In the genomic region with DNA sequence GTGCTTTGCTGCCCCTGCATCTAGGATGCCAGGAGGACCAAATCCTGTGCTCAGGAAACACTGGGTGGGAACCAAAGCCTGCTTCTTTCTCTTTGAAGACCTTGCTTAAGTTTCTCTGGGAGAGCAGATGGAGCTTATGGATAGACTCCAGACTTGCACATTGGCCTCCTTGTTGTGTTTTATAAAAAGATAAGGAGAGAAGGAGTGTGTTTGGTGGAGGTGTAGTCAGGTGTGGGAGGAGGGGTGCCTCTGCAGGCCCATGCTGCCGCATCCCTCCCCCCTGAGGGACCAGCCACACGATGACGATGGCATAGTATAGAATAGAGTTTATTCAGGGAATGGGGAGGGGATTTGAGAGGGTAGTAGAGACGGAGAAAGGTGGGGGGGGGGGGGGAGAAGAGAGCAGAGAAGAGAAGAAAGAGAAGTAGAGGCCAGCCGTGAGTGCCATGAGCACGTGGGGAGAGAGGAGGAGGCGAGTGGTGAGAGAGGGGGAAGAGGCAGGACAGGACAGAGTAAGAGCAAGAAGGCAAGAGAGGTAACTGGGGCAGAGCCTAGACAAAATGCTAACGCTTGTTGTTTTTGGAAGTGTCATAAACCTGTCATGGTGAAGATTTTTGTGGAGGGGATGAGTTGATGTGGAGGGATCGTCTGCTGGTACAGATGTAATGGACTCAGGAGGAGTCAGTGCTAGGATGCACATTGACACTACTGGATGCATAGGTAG, we compare ENCODE assay signal across 9 mouse cellular contexts. TPM values are rescaled to one million over a fixed set of nuclear protein-coding genes. Genes with fewer than 3 reads are reported as not detected.
DNase-seq lines count a peak whose midpoint lies in the region; ATAC-seq and TF ChIP-seq lines count a peak whose summit lies in the region.
"Had no signal": no experiment of that assay in that cellular context is flagged by ENCODE, and none has a peak within 500 bp of the region (broad histone marks: within the 10 kb centered on the region; RNA-seq: fewer than 3 reads in every experiment).

No protein-coding gene starts in this region.

- H3K27ac ChIP-seq in testis, adult 2 months (ENCODE audit: control insufficient read depth, insufficient read depth, low read depth, low read length), result no peak overlapping the region
- no peak overlapping the region for H3K27ac ChIP-seq in liver, embryonic 12.5 days

- WGBS in liver, embryonic 12.5 days (ENCODE audit: insufficient replicate concordance), result 62% methylated on average over 9 of the region's 9 CpGs

- H3K4me3 ChIP-seq in testis, adult 2 months (ENCODE audit: control insufficient read depth, low read depth, low read length), result peak overlapping the region; percentile 95
- peak overlapping the region; percentile 82 for H3K4me3 ChIP-seq in liver, embryonic 12.5 days

- peak overlapping the region; percentile 86 for H3K9ac ChIP-seq in liver, embryonic 12.5 days

- no peak for TF ChIP-seq CTCF in testis, adult 2 months (IDR thresholded peaks at IDR 0.05; ENCODE audit: control insufficient read depth, insufficient read depth, insufficient replicate concordance, low read depth, low read length)

- peaks cover 2% of the 10 kb centered on the region; the same call in 1 of the 2 replicates for H3K36me3 ChIP-seq in testis, adult 2 months (ENCODE audit: control insufficient read depth, insufficient read depth, low read length)
- H3K36me3 ChIP-seq in liver, embryonic 12.5 days, result peaks cover 57% of the 10 kb centered on the region

- ATAC-seq in liver, embryonic 12.5 days, result no peak

- H3K27me3 ChIP-seq in testis, adult 2 months (ENCODE audit: control insufficient read depth, insufficient read depth, low read length), result no peaks in the 10 kb centered on the region
- no peaks in the 10 kb centered on the region for H3K27me3 ChIP-seq in liver, embryonic 12.5 days (replicated peaks)

- peak overlapping the region; percentile 91 for H3K4me2 ChIP-seq in liver, embryonic 12.5 days

- no peaks in the 10 kb centered on the region; the same call in none of the 2 replicates for H3K4me1 ChIP-seq in testis, adult 2 months (ENCODE audit: control insufficient read depth, insufficient read depth, low read length)
- H3K4me1 ChIP-seq in liver, embryonic 12.5 days, result peaks cover 40% of the 10 kb centered on the region

- no peaks in the 10 kb centered on the region for H3K9me3 ChIP-seq in liver, embryonic 12.5 days (replicated peaks)

- peak; percentile 57 for DNase-seq in cerebellum, adult 9-11 months
- no peak for DNase-seq in cerebellum, adult 8-10 months
- DNase-seq in testis, postnatal 10 days (ENCODE audit: low spot score), result no peak
- DNase-seq in right cerebral cortex, postnatal 4 days, result no peak
- DNase-seq in layer of hippocampus, postnatal 10 days (ENCODE audit: low spot score in 2 of 2), result no peak
- no peak for DNase-seq in thymus, postnatal 4 days
- DNase-seq: lung, postnatal 14 days had no signal

- TF ChIP-seq POLR2A in testis, adult 2 months (IDR thresholded peaks at IDR 0.05; ENCODE audit: control insufficient read depth, low read depth, low read length), result no peak

RNA-seq across cellular contexts. Expression of gene Trim39, which starts 0.8 kb away (rescaled TPM):
- polyA plus RNA-seq in testis, adult 2 months (2012; rRNA removed), result 44.3 and 45.4 TPM in 2 replicates
- 10.1 and 11.0 TPM in 2 replicates for polyA plus RNA-seq in liver, embryonic 12.5 days (2016; fragmentation: Nextera tagmentation; extraction: Ambion mirVana)
- total RNA-seq in layer of hippocampus, postnatal 10 days (2021), result 10 to 100 TPM; 21.1 to 23.9 TPM

RNA-seq across cellular contexts. Expression of gene H2-M10.2, which starts 13.5 kb away (rescaled TPM):
- 0.12 TPM in 1 of 2 replicates, not detected in the other for polyA plus RNA-seq in testis, adult 2 months (2012; rRNA removed)
- not detected in 2 replicates for polyA plus RNA-seq in liver, embryonic 12.5 days (2016; fragmentation: Nextera tagmentation; extraction: Ambion mirVana)
- total RNA-seq in layer of hippocampus, postnatal 10 days (2021), result not detected

RNA-seq across cellular contexts. Expression of gene Rpp21, which starts 14.9 kb away (rescaled TPM):
- polyA plus RNA-seq in testis, adult 2 months (2012; rRNA removed), result 82.5 and 90.8 TPM in 2 replicates
- polyA plus RNA-seq in liver, embryonic 12.5 days (2016; fragmentation: Nextera tagmentation; extraction: Ambion mirVana), result 80.6 and 89.7 TPM in 2 replicates
- 10 to 100 TPM; 42.6 to 43.6 TPM for total RNA-seq in layer of hippocampus, postnatal 10 days (2021)

RNA-seq across cellular contexts. Expression of gene H2-M10.1, which starts 53.1 kb away (rescaled TPM):
- not detected in 2 replicates for polyA plus RNA-seq in testis, adult 2 months (2012; rRNA removed)
- not detected in 2 replicates for polyA plus RNA-seq in liver, embryonic 12.5 days (2016; fragmentation: Nextera tagmentation; extraction: Ambion mirVana)
- not detected for total RNA-seq in layer of hippocampus, postnatal 10 days (2021)
